Mouse (Mus musculus) kidney, adult 9 months (tissue): ENCODE measurements around the gene Rps15.
"Not testable (repeated sequence)": the region's sequence is repeated elsewhere in the genome, so short reads cannot be mapped to it uniquely, and the experiment has no call there.

Experiments used
- DNase-seq: peaks from one replicate; pipeline ENCODE4 v3.0.0; 2022

Rps15 gene

GRCm38 (mm10) chr10:80292251-80293146 is at the start of gene Rps15:
Rps15 (plus strand) TSS chr10:80292453.
- DNase-seq, result peak; percentile 95

- no peak for DNase-seq
Observed at GRCm38 (mm10) chr10:80242607-80243006, 49.6 kb upstream of the Rps15 start.

- no peak for DNase-seq
Observed at GRCm38 (mm10) chr10:80244791-80245399, 47.4 kb upstream of the Rps15 start.

GRCm38 (mm10) chr10:80245600-80245999 is 46.7 kb upstream of the Rps15 start:
- DNase-seq, result peak; percentile 89

GRCm38 (mm10) chr10:80247849-80248248 is 44.4 kb upstream of the Rps15 start:
- DNase-seq, result no peak

- not testable (repeated sequence) for DNase-seq
Observed at GRCm38 (mm10) chr10:80248437-80248836, 43.8 kb upstream of the Rps15 start.

- peak; percentile 98 for DNase-seq
Observed at GRCm38 (mm10) chr10:80248971-80249640, 43.1 kb upstream of the Rps15 start, which contains the start of gene Ndufs7. Ndufs7 (plus strand) TSS chr10:80249121.

GRCm38 (mm10) chr10:80250059-80250458 is 42.2 kb upstream of the Rps15 start:
- no peak for DNase-seq

- DNase-seq, result no peak
Observed at GRCm38 (mm10) chr10:80250573-80250972, 41.7 kb upstream of the Rps15 start.

- DNase-seq, result no peak
Observed at GRCm38 (mm10) chr10:80252011-80252410, 40.2 kb upstream of the Rps15 start.

- no peak for DNase-seq
Observed at GRCm38 (mm10) chr10:80252493-80253274, 39.6 kb upstream of the Rps15 start.

- DNase-seq, result no peak
Observed at GRCm38 (mm10) chr10:80253551-80253950, 38.7 kb upstream of the Rps15 start.

GRCm38 (mm10) chr10:80254331-80255297 is 37.6 kb upstream of the Rps15 start:
- DNase-seq, result no peak

- peak; percentile 56 for DNase-seq
Observed at GRCm38 (mm10) chr10:80255881-80256535, 36.2 kb upstream of the Rps15 start.

GRCm38 (mm10) chr10:80257936-80258335 is 34.3 kb upstream of the Rps15 start:
- no peak for DNase-seq

GRCm38 (mm10) chr10:80258752-80259462 is 33.3 kb upstream of the Rps15 start:
- no peak for DNase-seq

GRCm38 (mm10) chr10:80259463-80259805 is 32.8 kb upstream of the Rps15 start:
- no peak for DNase-seq

GRCm38 (mm10) chr10:80259861-80260641 is 32.2 kb upstream of the Rps15 start:
- peak; percentile 88 for DNase-seq
